Mouse (Mus musculus) cerebellum, adult 2 months (tissue): ENCODE data around the gene Ankar.

Experiments used
- CTCF ChIP-seq: fragments of 200-500 bp; IDR thresholded peaks from 2 replicates; pipeline ENCODE4 v1.5.1; 2011; ENCODE audit warnings: low read depth, mild to moderate bottlenecking, control low read depth, low read length, moderate library complexity, borderline replicate concordance; ENCODE audit not compliant: insufficient read depth
- POLR2A ChIP-seq: fragments of 200-500 bp; IDR thresholded peaks from 2 replicates; pipeline ENCODE4 v1.6.1; 2011; ENCODE audit warnings: low read length, control low read depth, borderline replicate concordance; ENCODE audit not compliant: insufficient read depth

DNA sequence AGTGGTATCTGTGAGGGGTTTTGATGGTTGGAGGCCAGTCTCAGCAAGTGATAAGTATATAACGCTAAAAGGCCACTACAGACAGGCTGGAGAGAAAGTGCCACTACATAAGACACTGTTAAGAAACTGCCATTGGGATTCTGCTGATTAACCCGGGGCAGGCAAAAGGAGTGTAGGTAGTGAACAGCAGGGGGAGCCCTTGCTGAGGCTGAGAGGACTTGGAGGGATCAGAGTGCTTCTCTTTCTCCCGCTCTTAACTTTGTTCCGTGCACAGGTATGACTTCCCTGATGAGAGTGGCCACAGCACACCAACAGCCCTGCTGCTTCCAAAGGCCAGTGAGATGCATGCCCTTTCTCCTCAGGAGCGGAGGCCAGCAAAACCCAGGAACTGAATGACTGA lies 18.5 kb upstream of the Ankar start:
- TF ChIP-seq POLR2A, result no peak
- TF ChIP-seq CTCF, result peak; percentile 81
